Mouse (Mus musculus): ENCODE results near the gene Naa40.

Gene Naa40

DNA sequence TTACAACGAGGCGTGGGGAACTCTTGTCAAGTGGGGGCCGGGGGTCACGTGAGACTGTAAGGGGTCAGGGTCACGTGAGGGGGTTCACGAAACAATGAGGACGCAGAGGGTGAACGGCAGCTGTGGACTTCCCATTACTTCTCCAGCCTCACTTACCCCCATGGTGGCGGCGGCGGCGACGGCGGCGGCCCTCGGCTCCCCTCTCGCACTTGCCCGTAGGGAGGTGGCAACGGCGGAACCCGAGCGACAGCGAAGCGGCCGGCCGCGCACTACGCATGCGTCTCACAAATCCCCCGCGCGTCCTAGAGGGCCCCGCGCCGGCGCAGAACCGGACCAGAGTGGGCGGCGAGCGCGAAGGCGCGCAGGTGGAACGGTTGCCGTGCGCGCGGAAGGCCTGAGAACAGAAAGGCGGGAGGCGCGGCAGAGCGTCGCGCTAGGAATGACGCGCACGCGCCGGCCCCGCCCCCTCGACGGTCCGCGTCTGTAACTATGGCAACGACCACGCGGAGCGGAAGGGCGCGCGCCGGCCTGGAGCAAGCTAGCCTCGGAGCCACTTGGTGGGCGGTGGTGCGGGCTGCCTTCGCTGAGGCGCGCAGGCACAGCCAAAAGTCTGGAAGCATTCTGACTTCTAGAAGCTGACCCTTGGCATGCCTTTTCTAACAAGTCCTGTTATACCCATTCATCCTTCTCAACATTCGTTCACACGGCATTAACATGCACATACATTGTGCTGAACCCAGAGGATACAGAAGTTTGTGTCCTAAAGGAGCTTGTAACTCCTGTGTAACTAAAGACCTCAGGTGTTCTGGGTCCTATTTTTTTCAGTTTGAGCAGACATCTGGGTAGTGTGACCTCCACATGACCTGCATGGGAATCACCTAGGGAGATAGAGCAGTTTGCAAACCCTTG, at the start of gene Naa40:
Gene Naa40, minus strand, starts transcription at position 402 of the 909 bp plus-strand sequence.
- peak; percentile 92 for DNase-seq

DNA sequence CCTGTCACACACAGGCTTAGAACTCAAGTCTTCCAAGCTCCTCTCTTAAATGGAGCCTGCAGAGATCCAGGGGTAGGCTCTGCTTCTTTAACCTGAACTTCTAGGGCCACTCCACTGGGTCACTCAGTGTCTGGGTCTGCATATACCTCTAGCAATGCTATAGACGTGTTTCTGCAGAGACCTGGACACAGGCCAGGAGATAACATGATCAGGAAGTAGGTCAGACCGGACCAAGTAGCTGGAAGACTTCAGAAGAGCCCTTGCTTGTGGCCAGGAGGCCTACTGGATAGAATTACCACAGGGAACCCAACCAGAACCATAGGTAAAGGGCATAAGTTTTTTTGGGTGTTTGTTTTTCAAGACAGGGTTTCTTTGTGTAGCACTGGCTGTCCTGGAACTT, 48.8 kb upstream of the Naa40 start:
- DNase-seq, result no peak

DNA sequence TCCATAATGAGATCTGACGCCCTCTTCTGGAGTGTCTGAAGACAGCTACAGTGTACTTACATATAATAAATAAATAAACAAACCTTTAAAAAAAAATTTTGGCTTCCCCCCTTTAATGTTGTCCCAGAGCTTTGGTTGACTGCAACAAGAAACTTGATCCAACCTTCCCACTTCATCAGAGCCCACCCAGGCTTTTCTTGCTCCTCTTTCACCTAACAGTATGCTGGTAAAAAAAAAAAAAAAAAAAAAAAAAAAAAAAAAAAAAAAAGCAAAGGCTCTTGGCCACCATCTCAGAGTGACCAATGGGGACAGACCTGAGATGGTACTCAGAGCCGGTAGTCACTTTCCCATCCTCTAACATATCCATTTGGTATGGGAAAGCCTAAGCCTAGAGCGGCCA, 47.3 kb upstream of the Naa40 start:
- DNase-seq, result no peak

DNA sequence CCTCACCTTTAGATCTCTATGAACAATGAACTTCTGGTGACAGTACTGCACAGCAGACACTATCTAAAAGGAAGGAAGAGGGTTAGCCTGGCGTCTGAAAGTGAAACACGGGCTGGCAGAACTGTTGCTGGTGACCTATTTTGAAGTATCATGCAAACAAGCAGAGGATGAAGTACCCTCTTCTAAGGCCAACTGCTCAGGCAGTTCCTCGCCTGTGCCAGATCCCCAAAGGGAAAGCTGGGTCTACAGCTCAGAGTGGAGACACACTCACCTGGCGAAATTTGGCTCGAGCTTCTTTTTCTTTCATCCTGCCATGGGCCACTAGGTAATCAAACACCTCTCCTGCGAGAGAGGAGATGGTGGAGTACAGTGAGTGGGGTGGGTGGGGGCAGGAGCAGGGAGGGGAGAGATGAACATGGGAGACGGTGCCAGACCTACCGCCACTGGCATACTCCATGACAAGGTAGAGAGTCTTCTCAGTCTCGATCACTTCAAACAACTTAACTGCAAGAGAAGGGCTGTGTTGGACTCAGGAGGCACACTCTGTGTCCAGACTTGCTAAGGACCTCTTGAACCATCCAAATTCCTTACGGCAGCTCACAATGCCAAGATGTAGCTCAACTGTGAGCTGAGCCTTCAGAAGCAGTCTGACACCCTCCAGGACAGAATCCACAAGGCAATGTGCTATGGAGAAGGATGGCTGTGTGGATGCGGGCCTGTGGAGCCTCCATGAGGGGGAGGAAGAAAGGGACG, 45.8 kb upstream of the Naa40 start:
- no peak for DNase-seq

DNA sequence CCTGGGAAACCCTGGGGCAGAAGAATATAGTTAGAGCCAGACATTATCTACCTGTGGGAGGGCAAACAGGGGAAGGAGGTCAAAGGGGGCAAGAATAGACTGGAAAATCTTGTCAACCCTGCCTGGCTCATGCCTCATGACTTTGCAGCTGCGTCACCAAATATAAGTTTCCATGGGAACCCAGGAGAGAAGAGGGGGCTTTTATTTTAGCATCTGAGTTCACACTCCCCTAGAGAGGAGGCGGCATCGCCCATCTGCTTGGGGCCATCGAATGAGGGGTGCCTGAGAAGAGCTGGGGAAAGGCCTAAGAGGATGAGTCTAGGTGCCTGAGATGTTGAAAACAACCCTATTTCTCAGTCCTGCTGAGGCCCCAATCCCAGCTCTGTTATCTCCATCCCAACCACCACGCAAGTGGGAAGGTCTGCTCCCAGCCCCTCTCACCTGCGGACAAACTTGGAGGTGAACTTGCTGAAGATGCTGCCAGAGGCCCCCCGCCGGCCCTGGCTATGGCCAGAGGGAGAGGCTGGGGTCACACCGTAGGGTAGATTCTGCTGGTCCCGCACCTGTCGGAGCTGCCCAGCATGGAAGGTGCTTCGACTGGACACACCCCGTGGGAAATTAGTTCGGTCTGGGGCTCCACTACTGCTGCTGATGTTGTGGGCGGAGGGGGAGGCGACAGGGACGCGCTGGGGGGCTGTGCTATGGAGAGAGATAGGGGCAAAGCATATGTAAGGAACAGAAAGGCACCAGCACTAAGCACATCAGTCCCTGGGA, 39.8 kb upstream of the Naa40 start:
- DNase-seq, result no peak

DNA sequence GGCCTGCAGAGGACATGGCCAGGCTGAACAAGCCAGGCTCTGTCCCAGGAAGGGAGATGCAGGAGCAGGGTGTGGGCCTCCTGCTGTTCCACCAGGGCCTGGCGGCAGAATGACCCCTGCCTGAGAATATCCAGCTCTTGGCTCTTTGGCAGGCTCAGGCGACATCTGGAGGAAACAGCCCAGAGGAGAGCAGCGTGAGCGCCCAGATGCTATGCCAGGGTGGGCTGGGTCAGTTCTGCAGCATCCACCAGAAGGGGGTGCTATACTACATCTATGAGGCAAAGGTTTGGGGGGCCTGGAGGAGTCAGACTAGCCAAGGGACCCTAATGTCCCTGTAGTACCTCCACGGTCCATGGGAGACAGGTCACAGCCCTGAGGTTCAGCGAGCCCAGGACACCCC, 38.1 kb upstream of the Naa40 start:
- DNase-seq, result no peak

DNA sequence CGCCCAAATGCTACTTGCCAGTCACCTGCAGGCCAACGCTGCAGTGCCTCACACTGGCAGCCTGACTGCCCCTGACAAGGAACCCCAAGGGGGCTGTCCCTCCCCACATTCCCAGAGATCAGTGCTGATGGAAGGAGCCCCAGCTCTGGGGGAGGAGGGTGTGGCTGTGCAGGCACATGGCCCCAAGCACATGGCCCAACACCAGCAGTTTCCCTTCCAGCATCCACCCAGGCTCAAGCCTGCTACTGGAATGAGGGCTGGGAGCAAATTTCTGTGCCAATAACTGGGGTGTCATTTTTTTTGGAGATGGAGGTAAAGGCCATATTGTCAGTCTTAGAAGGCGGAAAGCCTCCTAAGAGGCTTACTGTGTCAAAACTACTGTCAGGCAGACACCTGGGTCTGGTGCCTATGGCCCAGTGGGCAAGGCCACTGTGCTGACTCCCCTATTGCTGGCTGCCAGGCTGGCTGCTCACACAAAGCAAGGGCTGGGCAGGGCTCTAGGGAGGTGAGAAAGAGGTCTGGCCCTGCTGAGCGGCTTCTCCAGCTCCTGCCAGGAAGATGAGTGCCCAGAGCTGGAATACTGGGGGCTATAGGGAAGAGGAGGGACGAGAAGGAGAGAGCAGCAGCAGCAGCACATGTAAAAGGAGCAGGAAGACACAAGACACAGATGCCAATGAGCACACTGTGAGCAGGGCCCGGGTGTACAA, 37.4 kb upstream of the Naa40 start:
- no peak for DNase-seq

DNA sequence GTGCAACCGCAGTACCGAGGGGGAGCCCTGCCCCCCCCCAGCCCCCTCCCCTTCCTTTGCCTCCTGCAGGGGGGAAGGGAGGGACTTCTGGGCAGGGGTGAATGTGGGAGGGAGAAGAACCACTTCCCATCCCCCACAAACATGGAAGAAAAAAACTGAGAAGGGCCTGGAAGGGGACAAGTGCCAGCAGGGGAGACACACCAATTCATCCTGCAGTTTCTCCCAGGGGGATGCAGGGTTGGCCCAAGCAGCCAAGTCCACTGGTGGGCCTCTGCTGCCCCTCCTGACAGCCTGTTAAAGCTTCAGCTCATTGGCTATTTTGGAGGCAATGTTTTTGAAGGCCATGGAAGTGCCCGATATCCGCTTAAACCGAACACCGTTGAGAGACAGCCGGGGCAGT, 35.8 kb upstream of the Naa40 start:
- DNase-seq, result no peak

DNA sequence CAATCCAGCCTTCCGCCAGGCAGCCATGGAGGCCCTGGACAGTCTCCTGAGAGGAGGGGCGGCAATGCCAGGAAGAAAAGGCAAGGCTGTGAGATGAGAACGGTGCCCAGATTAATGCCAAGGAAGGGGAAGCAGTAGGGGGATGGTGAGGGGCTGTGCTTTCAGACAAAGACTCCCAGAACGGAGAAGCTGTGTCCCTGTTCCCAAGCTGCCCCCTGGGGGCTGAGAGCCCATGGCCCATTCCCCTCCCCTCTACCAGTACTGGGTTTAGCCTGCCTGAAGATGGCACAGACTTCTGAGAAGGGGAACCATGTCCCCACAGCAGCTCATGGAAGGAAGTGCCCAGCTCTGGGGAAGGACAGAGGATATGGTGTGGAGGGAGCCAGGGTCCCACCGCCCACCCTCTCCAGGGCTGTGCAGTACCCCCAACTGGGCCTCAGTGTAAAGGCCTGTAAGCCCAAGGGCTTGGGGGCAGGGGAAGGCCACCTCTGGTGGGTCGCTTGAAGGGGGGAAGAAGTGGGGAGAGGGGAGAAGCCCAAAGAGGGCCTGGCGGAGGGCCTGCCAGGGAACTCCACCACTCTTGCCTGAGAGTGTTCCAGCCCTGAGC, 35.2 kb upstream of the Naa40 start:
- no peak for DNase-seq

DNA sequence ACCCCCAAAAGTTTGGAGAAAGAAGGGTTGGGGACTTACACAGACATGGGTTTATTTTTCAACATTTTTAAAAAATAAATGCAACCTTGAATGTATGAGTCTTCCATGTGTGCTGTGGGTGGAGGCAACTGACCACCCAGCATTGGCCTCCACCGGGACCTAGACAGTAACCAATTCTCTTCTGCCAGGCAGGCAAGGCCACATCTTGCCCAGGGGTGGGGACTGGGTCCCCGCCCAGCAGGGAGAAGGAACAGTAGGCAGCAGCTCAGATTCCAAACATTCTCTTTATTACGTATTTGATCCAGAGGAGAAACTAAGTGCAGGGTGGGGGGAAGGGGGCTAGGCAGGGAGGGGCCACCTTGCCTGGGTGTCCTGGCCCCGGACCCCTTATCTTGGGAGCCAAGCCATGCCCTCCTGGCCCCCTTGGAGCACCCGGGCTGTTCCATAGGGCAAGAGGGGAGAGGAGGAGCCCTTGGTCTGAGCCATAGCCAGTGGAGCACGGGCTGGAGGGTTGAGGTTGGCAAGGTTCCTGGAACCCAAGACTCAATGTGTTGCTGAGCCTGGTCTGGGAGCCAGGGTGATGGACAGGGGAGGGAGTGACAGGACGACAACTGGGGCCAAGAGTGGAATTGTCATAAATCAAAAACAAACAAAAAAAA, 34.3 kb upstream of the Naa40 start:
- peak; percentile 59 for DNase-seq

DNA sequence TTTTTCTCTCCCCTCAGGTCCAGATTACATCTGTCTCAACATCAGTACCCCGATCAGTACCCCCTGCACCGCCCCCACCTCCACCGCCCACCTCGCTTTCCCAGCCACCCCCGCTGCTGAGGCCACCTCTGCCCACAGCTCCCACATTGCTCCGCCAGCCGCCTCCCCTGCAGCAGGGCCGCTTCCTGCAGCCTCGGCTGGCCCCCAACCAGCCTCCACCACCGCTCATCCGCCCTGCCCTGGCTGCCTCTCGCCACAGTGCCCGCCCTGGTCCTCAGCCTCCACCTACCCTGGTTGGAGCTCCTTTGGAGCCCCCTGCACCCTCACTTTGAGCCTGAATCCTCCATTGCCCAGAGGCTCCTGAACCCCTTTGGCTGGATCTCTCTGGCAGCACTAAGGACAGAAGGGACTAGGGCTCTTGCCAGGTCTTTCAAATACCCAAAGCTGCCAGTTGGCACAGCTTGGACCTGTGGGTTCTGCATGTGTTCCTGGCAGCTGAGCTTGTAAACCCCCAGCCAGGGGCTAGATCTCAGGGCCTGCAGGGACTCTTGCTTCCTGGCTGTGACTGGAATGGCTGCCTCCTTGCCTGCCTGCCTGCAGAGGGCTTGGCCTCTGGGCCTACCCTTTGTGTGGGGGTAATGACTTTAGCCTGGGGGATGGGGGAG, 33.5 kb upstream of the Naa40 start:
- DNase-seq, result peak; percentile 92

DNA sequence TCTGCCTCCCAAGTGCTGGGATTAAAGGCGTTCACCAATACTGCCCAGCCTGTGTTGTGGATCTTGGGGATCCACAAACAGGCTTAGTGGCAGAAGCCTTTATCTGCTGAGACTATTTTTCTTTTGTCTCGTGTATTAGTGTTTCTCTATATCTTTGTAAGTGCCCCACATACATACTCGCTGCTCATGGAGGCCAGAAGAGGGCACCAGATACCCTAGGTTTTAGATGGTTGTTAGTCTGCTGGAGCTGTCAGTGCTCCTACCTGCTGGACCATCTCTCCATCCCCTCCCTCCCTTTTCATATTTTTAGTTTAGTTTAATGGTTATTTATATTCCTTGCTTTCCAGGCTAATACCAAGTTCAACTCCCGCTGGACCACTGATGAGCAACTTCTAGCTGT, 32.5 kb upstream of the Naa40 start:
- DNase-seq, result no peak

DNA sequence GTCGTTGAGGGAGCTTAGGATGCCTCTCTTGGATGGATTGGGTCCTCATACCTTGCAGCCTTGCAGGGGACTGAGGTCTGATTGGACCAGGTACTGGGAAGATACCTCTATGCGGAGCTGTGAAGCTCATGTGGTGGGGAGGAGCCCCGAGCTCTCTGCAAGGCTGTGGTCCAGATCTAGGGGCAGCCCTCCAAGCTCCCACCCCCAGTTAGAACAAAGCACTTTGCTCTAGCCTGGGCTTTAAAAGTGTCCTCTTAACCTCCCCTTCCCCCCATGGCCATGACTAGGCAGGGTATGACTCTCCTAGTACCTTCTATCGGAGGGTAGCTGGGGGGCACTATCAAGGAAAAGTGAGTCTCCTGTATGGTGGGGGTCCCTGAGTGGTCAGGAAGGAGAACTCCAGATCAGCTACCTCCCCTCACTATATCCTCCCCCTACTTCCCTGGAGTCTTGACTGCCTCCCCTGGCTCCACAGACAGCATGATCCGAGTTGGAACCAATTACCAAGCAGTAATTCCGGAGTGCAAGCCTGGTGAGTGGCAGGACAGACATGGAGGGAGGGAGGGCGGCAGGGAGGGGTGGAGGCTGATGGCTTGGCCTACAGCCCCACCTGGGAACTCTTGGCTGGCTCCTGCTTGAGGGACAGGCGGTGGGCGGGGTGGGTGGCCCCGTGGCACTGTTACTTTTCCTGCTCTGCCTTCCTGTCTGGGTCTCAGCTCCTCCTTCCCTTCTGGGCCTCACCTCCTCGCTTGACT, 28.5 kb upstream of the Naa40 start:
- DNase-seq, result no peak

DNA sequence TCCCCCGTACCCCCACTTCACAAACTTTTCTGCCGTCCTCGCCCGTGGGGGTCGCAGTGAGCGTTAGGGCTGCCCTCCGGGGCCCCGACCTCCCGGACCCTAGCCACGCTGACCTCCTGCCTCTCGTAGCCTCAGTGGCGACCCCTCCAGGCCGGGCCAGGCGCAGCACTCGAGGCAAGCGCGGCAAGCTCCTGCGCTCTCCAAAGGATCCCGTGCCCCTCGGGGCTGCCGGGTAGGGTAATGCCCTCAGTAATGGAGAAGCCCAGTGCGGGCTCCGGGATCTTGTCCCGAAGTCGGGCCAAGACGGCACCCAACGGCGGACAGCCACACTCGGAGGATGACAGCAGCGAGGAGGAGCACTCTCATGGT, 27.7 kb upstream of the Naa40 start:
- peak; percentile 62 for DNase-seq

DNA sequence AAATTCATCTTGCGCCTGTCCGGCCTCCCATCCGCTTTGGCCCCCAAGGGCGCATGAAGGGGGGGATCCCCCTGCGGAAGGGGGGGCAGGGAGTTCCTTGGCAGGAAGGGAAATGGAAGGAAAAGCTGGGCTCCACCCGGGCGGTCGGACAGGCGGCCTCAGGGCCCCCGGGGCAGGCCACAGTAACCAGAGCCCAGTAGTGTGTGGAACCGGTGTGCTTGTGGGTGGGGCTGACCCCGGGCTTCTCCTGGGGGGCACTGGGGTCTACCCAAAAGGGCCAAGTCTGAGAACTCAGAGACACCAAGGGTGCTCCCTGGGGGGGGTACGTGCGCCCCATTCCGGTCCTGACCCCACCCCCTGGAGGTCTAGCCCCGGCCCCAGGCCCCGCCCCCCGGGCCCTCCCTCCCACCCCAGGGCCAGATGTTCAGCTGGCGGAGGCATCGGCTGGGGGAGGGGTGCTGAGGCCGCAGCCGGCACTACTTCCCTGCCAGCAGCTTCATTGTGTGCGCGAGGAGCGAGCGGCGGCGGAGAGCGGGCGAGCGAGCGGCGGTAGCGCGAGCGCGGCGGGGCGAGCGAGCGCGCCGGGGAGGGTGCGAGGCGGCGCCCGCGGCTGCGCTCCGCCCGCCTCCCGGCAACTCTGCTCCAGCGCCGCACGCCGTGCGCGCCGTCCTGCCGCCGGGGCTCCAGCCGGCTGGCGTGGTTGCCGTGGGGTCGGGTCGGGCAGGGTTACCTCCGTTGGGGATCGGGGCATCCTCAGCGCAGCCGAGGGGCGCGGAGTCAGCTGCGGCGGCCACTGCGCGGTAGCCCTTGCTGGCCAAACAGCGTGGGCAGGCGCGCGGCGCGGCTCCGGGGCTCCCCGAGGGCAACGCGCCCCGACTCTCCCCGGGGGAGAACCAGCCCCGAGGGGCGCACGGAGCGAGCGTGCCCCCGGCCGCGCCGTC, 27.1 kb upstream of the Naa40 start:
- DNase-seq, result no peak

DNA sequence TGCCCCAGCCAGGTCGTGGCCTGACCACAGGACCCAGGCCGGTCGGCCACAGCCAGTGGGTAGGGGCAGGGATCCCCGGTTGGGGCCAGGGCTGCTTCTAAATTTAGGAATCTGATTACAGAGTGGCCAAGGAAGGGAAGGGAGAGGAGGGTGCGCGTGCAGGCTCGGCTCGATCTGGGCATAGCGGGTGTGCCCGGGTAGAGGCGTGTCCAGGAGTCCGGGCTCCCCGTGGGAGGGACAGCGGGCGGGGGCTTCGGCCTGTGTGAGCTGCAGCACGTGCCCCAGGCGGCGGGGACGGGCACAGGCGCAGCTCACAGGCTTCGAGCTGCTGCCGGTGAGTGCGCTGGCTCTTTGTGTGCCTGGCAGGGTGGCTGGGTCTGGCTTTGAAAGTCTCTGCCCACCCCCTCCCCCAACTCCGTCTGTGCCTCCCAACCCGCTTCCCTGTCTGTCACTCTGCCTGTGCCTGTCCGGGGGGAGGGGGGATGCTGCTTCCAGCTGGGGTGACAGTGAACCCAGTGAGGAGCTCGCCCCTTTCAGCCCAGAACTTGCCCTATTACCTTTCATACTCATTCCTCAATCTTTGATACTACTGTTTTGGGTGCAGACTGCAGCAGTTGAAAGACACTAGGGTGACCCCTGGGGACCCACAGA, 26.2 kb upstream of the Naa40 start, which contains the start of gene Rcor2:
Gene Rcor2, plus strand, starts transcription at position 235 of the 651 bp plus-strand sequence.
- DNase-seq, result peak; percentile 47

DNA sequence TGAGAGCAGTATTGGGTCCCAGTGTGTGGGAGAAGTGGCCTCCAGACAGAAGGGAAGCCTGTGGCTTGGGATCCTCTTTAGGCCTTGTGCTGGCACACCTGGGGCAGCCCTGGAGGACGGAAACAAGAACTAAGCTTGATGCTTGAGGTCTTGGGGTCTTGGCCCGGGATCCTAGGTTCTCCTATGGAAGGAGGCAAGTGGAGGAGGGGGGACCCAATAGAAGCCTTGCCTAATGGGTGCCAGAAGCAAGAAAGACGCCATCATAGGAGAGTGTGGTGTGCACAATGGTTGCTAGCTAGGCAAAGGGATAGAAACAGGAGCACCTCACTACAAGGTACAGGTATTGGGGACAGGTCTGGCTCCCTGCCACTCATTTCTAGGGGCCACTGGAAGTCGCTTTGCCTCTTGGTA, 25.4 kb upstream of the Naa40 start:
- DNase-seq, result peak; percentile 50

DNA sequence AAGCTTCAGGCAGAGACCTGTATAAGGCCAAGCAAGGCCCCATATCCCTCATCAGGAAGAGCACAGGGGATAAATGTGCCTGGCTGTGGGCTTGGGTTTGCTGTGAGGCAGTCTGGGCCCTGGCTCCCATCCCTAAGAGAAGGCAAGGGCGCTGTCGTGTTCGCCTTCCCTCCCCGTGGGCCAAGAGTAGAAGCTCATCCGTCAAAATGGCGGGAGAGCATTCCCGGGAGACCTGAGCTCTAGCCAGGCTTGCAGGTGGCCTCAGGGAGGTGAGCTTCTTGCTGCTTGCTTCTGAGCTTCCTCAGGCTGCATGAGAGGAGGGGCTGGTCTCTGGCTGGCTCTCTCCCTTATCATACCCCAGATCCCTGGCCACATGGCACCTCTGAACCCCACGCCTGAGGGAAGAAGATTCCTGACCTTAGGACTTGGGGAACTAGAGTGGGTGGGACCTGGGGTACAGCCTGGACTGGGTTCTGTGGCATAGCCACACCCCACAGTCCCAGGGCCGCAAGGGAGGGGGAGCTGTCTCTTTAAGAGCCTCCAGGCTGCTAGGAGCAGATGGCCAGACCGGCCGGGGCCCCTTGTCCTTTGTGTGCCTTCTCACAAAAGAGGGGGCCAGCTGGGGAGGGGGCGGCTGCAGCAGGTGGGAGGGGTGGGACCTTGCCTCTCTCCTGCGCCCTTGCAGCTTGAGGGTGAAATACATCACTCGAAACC, 24.7 kb upstream of the Naa40 start:
- peak; percentile 55 for DNase-seq
